Mouse (Mus musculus): ENCODE measurements at regions not wholly inside any gene's neighbourhood (a gene's known extent, or its start where the extent isn't known, plus 50 kb on each side); places are given as distances from the start of the nearest gene placed in this dataset.
"Not testable (repeated sequence)": the region's sequence is repeated elsewhere in the genome, so short reads cannot be mapped to it uniquely, and the experiment has no call there.

DNA sequence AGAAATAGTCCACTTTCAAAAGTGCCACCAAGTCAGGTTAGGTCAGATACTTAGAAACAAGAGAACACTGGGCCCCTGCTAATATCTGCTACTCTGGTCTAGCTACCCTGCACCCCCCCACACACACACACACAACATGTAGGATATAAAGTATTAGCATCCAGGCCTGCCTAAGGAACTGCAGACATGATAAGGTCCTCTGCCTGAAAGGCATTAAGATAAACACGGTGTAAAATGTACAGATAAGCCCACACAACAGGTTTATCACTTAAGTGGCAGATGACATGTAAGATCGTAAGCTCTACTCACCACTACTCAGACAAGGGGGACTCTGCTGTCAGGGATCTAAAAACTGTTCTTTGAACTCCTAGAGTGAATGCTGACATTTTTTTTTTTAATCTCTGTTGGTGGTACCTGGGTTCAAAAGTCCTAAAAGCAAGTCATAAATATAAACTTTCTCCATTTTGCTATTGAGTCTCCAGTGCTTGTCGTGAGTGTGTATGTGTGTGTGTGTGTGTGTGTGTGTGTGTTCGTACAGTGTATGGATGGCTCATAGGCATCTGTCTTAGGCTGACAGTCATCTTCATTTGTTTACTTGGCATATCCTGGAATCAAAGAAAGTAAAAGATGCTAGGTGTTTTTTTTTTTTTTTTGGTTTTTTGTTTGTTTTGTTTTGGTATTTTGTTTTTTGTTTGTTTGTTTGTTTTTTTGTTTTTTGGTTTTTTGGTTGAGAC lies 52.2 kb downstream of the Gm9817 start:
- no peak for DNase-seq

- no peak for DNase-seq
These were observed 62.1 kb downstream of the Gm9817 start for GRCm38 (mm10) chr13:45140616-45141015.

DNA sequence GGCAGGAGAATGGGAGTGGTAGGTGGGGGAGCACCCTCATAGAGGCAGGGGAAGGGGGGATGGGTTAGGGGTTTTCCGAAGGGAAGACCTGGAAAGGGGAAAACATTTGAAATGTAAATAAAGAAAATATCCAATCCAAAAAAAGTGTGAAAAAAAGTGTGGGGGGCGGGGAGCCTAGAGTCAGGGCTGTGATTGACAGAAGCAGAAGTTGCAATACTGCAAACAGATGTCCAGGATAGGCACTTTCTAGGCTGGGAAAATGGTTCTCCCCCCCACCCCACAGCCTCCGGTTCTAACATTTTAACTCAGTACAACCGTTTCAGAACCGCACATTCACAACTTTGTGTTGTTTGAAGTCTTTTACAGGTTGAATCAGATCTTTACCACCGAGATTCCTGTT lies 66.6 kb downstream of the Gm9817 start:
- DNase-seq = no peak

DNA sequence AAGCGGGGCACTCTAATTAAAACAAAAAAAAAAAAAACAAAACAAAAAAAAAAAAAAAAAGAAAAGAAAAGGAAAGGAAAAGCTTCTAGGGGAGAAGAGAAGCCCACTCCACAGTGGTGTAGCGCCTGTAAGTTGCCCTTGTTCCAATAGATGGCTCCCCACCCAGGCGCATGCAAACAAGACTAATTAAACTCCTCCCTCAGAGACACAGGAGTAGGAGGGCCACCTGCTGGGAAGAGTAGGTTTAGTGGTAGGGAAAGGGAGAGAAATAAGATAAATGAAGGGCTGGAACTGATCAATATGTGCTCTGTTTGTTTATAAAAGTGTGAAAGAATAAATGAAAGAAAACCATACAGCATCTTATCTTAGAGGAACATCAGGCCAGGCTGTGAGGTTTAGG lies 77.7 kb downstream of the Gm9817 start:
- DNase-seq = no peak

GRCm38 (mm10) chr13:45156982-45157381 lies 78.5 kb downstream of the Gm9817 start:
- DNase-seq = no peak

- no peak for DNase-seq
These were observed 81.8 kb downstream of the Gm9817 start for GRCm38 (mm10) chr13:45160281-45160680.

DNA sequence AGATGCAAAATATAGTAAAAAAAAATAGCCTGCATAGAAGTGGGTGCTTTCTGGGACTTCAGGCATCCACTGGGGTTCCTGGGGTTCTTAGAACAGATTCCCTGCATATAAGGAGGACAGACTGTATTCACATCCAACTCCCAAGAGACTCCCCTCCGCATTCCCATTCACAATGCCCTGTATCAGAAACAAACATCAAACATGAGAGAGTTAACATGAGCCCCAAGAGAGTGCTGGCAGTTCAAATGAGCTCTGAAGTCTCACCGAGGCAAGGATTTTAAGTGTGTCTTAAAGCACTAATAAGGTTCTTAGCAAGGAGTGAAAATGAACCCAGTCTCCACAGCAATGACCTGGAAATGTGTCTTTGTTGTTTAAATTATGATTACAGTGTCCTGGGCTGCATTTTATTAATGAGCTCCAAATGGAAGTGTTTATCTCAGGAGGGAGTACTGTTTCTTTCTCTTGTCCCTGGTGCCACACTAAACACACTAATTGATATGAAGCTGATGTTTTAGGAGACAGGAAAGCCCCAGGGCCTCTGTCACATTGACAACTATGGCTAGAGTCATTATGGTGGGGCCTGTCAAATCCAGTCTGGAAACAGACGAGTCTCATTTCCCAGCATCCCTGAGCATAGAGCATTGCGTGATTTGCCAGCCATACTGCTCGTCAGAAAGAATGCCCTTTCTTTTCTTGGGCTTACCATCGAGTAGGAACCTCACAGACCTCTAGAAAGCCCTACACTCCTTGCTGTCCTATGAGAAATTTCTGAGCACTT lies 85.7 kb downstream of the Gm9817 start:
- no peak for DNase-seq

- DNase-seq = no peak
These were observed 86.7 kb downstream of the Gm9817 start for GRCm38 (mm10) chr13:45165159-45165558.

- DNase-seq = no peak
These were observed 91.2 kb downstream of the Gm9817 start for GRCm38 (mm10) chr13:45169716-45170115.

DNA sequence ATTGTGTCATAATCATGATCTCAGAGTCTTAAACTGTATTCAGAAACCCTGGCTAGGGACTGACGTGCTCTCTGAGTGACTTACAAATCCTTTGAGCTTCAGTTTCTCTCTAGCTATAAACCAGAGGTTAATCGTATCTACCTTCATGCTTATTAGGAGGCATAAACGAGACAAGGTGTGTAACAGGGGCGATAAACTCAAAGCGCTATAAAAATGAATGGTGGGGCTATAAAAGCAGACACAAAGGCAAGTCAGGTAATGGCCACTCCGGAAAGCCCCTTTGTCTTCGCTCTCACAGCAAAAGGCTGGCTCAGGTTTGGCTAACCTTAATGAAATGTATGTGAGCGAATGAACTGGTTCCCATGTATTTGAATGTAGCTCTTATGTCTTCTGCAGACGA lies 94.6 kb downstream of the Gm9817 start:
- DNase-seq = no peak

- DNase-seq = not testable (repeated sequence)
These were observed 97.3 kb downstream of the Gm9817 start for GRCm38 (mm10) chr13:45175711-45176205.

- DNase-seq = no peak
These were observed 103.2 kb downstream of the Gm9817 start for GRCm38 (mm10) chr13:45181529-45182230.

GRCm38 (mm10) chr13:45189389-45189788 lies 110.9 kb downstream of the Gm9817 start:
- DNase-seq = no peak

DNA sequence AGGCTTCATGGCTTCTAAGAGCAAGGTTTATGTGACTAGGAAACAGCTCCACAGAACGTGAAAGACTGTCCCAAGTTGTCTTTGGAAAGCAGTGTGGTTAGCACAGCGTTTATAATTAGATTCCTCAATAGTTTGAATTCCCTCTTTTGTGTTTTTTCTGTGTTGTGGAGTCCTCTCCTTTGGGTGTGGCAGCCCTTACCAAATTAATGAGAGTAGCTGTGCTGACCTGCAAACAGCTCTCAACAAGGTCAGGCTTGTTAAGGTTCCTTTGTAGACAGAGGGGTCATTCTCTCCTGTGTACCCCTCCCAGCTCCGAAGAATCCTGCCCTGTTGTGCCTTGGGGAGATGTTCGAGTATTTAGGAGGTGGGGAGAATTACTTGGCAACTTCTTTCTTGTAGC lies 111.7 kb downstream of the Gm9817 start:
- DNase-seq = no peak

GRCm38 (mm10) chr13:45192079-45192478 lies 113.6 kb downstream of the Gm9817 start:
- DNase-seq = no peak

DNA sequence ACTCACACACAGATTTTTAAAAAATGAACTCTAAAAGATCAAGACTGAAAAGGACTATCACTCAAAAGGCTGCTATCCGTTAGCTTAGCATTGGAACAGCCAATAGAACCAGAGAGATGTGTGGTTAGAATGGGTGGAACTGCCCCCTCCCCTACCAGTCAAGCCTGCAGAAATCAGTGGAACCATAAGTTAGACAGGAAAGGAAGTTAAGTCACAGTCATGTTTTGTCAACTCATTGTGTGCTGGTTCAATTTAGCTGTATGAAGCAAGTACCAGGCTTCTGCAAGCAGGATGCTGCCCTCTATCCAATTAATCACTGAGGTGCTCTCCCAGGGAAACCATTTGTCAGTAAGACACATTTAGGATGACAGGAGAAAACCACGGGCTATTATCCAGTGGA lies 117.1 kb downstream of the Gm9817 start:
- no peak for DNase-seq

DNA sequence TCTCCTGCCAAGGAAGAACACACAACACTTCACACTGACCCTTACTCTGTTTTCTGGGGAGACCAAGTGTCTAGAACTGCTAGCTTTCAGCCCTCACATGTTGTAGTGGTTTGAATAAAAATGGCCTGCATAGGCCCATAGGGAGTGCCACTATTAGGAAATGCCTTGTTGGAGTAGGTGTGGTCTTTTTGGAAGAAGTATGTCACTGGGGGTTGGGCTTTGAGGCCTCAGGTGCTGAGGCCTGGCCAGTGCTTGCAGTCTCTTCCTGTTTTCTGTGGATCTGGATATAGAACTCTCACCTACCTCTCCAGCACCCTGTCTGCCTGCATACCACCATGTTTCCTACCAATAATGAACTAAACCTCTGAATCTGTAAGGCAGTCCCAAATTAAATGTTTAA lies 117.9 kb downstream of the Gm9817 start:
- no peak for DNase-seq

- no peak for DNase-seq
These were observed 122.1 kb downstream of the Gm9817 start for GRCm38 (mm10) chr13:45200511-45201120.

GRCm38 (mm10) chr13:45204856-45205255 lies 126.4 kb downstream of the Gm9817 start:
- peak; percentile 35 for DNase-seq

- DNase-seq = no peak
These were observed 130.2 kb downstream of the Gm9817 start for GRCm38 (mm10) chr13:45208540-45209197.

GRCm38 (mm10) chr13:45211241-45211640 lies 132.7 kb downstream of the Gm9817 start:
- DNase-seq = no peak

All from adrenal gland, postnatal 25 days (tissue).